ENCODE assay signal across 15 mouse cellular contexts in genomic region chr8:120442306-120443003, GRCm38 (mm10).
A peak's percentile ranks its signal among the peaks of the same experiment; 100 is the strongest.
DNase-seq lines count a peak whose midpoint lies in the region; ATAC-seq and TF ChIP-seq lines count a peak whose summit lies in the region.
"Had no signal": no experiment of that assay in that cellular context is flagged by ENCODE, and none has a peak within 500 bp of the region (broad histone marks: within the 10 kb centered on the region; RNA-seq: fewer than 3 reads in every experiment).

No protein-coding gene starts in this region.

- H3K4me3 ChIP-seq in heart, postnatal 0 days (ENCODE audit: low read depth, low read length), result no peak overlapping the region
- H3K4me3 ChIP-seq in lung, embryonic 14.5 days (ENCODE audit: low read depth, low read length), result no peak overlapping the region
- H3K4me3 ChIP-seq in stomach, embryonic 16.5 days (replicated peaks; ENCODE audit: low read length), result no peak overlapping the region
- no peak overlapping the region for H3K4me3 ChIP-seq in midbrain, embryonic 11.5 days (ENCODE audit: low read depth, low read length)
- H3K4me3 ChIP-seq: left cerebral cortex, adult 2 months; limb, embryonic 12.5 days; neural tube, embryonic 13.5 days had no signal

- TF ChIP-seq CTCF in heart, postnatal 0 days (IDR thresholded peaks at IDR 0.05; ENCODE audit: low read depth), result no peak
- no peak for TF ChIP-seq CTCF in lung, embryonic 14.5 days (IDR thresholded peaks at IDR 0.05; ENCODE audit: low read depth)

- no peaks in the 10 kb centered on the region for H3K36me3 ChIP-seq in heart, postnatal 0 days (replicated peaks; ENCODE audit: control insufficient read depth, insufficient read depth, low read length)
- no peaks in the 10 kb centered on the region for H3K36me3 ChIP-seq in lung, embryonic 14.5 days (ENCODE audit: insufficient read depth)
- no peaks in the 10 kb centered on the region for H3K36me3 ChIP-seq in stomach, embryonic 16.5 days (ENCODE audit: control insufficient read depth, insufficient read depth, low read length)
- H3K36me3 ChIP-seq in midbrain, embryonic 11.5 days (ENCODE audit: control insufficient read depth, insufficient read depth, low read length), result no peaks in the 10 kb centered on the region
- H3K36me3 ChIP-seq: limb, embryonic 12.5 days; neural tube, embryonic 13.5 days had no signal

- H3K9ac ChIP-seq in heart, postnatal 0 days (replicated peaks; ENCODE audit: low read depth, low read length), result no peak overlapping the region
- no peak overlapping the region for H3K9ac ChIP-seq in lung, embryonic 14.5 days
- no peak overlapping the region for H3K9ac ChIP-seq in stomach, embryonic 16.5 days (ENCODE audit: low read length)
- no peak overlapping the region for H3K9ac ChIP-seq in midbrain, embryonic 11.5 days (ENCODE audit: low read length)
- H3K9ac ChIP-seq: limb, embryonic 12.5 days had no signal

- DNase-seq in heart, postnatal 0 days (ENCODE audit: low spot score), result no peak
- DNase-seq in heart, adult 11 months, result no peak
- DNase-seq in lung, embryonic 14.5 days, result no peak
- DNase-seq in lung, postnatal 14 days, result no peak
- peak; percentile 53 for DNase-seq in kidney, postnatal 14 days
- no peak for DNase-seq in midbrain, embryonic 11.5 days (ENCODE audit: low spot score, missing footprints)
- DNase-seq: adrenal gland, postnatal 25 days; cerebellum, postnatal 36 days; heart, adult 18-20 months; thymus, adult 2 months had no signal

- no peak overlapping the region for H3K27ac ChIP-seq in heart, postnatal 0 days (ENCODE audit: low read depth)
- 0 out of 2 replicates have a peak overlapping the region, but pooled peaks have one; percentile 18 for H3K27ac ChIP-seq in lung, embryonic 14.5 days (ENCODE audit: low read depth)
- peak overlapping the region; percentile 62 for H3K27ac ChIP-seq in stomach, embryonic 16.5 days (ENCODE audit: low read length)
- H3K27ac ChIP-seq in midbrain, embryonic 11.5 days (ENCODE audit: low read depth, low read length), result no peak overlapping the region
- H3K27ac ChIP-seq: left cerebral cortex, adult 2 months; limb, embryonic 12.5 days; macrophage had no signal

- TF ChIP-seq EP300 in heart, postnatal 0 days (IDR thresholded peaks at IDR 0.05; ENCODE audit: low read depth), result no peak

- H3K27me3 ChIP-seq in heart, postnatal 0 days (ENCODE audit: control insufficient read depth, insufficient read depth, low read length), result no peaks in the 10 kb centered on the region
- H3K27me3 ChIP-seq in lung, embryonic 14.5 days (ENCODE audit: insufficient read depth, low read length), result no peaks in the 10 kb centered on the region
- no peaks in the 10 kb centered on the region for H3K27me3 ChIP-seq in stomach, embryonic 16.5 days (ENCODE audit: control insufficient read depth, insufficient read depth, low read length)
- peaks cover 4% of the 10 kb centered on the region for H3K27me3 ChIP-seq in midbrain, embryonic 11.5 days (ENCODE audit: control insufficient read depth, insufficient read depth, low read length)
- H3K27me3 ChIP-seq: neural tube, embryonic 13.5 days had no signal

- WGBS in heart, postnatal 0 days, result 23% methylated on average over 4 of the region's 4 CpGs
- 36% methylated on average over 4 of the region's 4 CpGs for WGBS in lung, embryonic 14.5 days
- 38% methylated on average over 4 of the region's 4 CpGs for WGBS in stomach, embryonic 16.5 days
- WGBS in midbrain, embryonic 11.5 days, result 80% methylated on average over 4 of the region's 4 CpGs

- H3K9me3 ChIP-seq in heart, postnatal 0 days (replicated peaks; ENCODE audit: control insufficient read depth, low read length), result no peaks in the 10 kb centered on the region
- no peaks in the 10 kb centered on the region for H3K9me3 ChIP-seq in lung, embryonic 14.5 days (ENCODE audit: low read depth, low read length)
- no peaks in the 10 kb centered on the region for H3K9me3 ChIP-seq in stomach, embryonic 16.5 days (replicated peaks; ENCODE audit: control insufficient read depth, low read length)
- no peaks in the 10 kb centered on the region for H3K9me3 ChIP-seq in midbrain, embryonic 11.5 days (ENCODE audit: control insufficient read depth, low read length)
- H3K9me3 ChIP-seq: limb, embryonic 12.5 days; neural tube, embryonic 13.5 days had no signal

- H3K4me2 ChIP-seq in heart, postnatal 0 days (ENCODE audit: low read depth, low read length), result no peak overlapping the region
- no peak overlapping the region for H3K4me2 ChIP-seq in lung, embryonic 14.5 days
- no peak overlapping the region for H3K4me2 ChIP-seq in stomach, embryonic 16.5 days (ENCODE audit: low read depth, low read length)
- no peak overlapping the region for H3K4me2 ChIP-seq in midbrain, embryonic 11.5 days
- H3K4me2 ChIP-seq: limb, embryonic 12.5 days; neural tube, embryonic 13.5 days had no signal

- peaks cover 20% of the 10 kb centered on the region for H3K4me1 ChIP-seq in heart, postnatal 0 days (ENCODE audit: control insufficient read depth, insufficient read depth)
- H3K4me1 ChIP-seq in lung, embryonic 14.5 days (ENCODE audit: insufficient read depth), result peaks cover 18% of the 10 kb centered on the region
- peaks cover 33% of the 10 kb centered on the region for H3K4me1 ChIP-seq in stomach, embryonic 16.5 days (ENCODE audit: control insufficient read depth, insufficient read depth, low read length)
- peaks cover 27% of the 10 kb centered on the region for H3K4me1 ChIP-seq in midbrain, embryonic 11.5 days (ENCODE audit: control insufficient read depth, insufficient read depth, low read length)

- 0 out of 2 replicates have a peak, but pooled peaks have one; percentile 21 for ATAC-seq in heart, postnatal 0 days (ENCODE audit: insufficient read depth, low read depth)
- ATAC-seq in lung, embryonic 14.5 days (ENCODE audit: insufficient read depth), result no peak; the same call in 1 of the 2 replicates
- peak; percentile 39; the same call in 1 of the 2 replicates for ATAC-seq in stomach, embryonic 16.5 days (ENCODE audit: insufficient read depth, low FRiP score)
- no peak for ATAC-seq in midbrain, embryonic 11.5 days (ENCODE audit: low FRiP score)

Comparison
In these comparisons a context has a peak if more than half of its experiments do, and no peak if none do; other contexts are left out.
1. ATAC-seq: peak in heart, postnatal 0 days (single experiment) and stomach, embryonic 16.5 days (single experiment); none in lung, embryonic 14.5 days (single experiment) and midbrain, embryonic 11.5 days (single experiment).
2. H3K27ac ChIP-seq: peak in lung, embryonic 14.5 days (single experiment) and stomach, embryonic 16.5 days (single experiment); none in heart, postnatal 0 days (single experiment) and midbrain, embryonic 11.5 days (single experiment).